Mouse (Mus musculus) heart, postnatal 25 days (tissue): ENCODE results near the gene Fam72a. TPM values are rescaled to one million over a fixed set of nuclear protein-coding genes. Genes with fewer than 3 reads are reported as not detected.

Experiments used
- DNase-seq: peaks from one replicate; pipeline ENCODE4 v3.0.0; 2022; ENCODE audit warnings: low spot score
- intact Hi-C: fragments of 180-260 bp; cut with DNase I; formaldehyde crosslinking; loops from one replicate; pipeline ENCODE4 v1.15.1; 2025
- total RNA-seq, 2 experiments: library from RNA; stranded (reverse); gene quantifications; 2 replicates each; pipeline ENCODE4 v1.2.3; 2021

Gene Fam72a
- total RNA-seq, result under 1 TPM; 0.73 to 0.88 TPM

DNA sequence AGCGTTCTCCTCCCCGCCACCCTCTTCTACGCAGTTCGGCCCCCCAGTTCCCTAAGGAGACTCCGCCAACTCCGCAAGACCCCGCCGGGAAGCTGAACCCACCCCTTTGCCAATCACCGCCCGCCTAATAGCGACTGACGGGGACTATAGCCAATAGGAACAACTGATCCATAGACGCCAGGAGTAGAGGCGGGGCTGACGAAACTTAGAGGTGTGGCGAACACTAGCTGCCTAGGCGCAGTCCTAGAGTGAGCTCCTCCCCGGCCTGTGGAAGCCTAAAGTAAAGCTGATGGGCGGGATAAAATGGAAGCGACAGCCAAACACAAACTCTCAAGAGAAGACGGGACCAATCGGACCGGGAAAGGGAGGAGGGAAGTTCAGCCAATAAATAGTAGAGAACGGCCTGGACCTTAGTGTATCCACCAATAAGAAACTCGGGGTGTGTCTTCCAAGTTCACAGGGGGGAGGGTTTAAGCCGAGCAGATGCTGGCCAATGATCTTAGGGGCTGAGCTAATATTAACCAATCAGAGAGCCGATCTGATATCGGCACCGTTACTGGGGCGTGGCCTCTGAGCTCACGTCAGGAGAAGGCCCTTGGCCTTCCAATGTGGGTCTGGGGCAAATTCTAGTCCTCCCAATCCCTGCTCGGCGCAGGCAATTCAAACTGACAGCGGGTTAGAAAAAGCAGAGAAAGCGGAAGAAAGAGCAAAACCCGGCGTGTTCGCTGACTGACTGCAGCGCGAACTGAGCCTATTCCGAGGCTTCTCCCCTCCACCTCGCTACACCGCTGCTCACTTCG lies at the start of gene Fam72a, which contains the start of gene Srgap2:
Gene Fam72a, plus strand, starts transcription at position 623 of the 800 bp plus-strand sequence.
Gene Srgap2, minus strand, starts transcription at position 72 of the 800 bp plus-strand sequence.
- intact Hi-C loops, result loop anchor here (2.0 to 5.0 kb wide), 4 partner anchors 45 to 180 kb away; no protein-coding TSS in a partner anchor
- peak; percentile 98 for DNase-seq

DNA sequence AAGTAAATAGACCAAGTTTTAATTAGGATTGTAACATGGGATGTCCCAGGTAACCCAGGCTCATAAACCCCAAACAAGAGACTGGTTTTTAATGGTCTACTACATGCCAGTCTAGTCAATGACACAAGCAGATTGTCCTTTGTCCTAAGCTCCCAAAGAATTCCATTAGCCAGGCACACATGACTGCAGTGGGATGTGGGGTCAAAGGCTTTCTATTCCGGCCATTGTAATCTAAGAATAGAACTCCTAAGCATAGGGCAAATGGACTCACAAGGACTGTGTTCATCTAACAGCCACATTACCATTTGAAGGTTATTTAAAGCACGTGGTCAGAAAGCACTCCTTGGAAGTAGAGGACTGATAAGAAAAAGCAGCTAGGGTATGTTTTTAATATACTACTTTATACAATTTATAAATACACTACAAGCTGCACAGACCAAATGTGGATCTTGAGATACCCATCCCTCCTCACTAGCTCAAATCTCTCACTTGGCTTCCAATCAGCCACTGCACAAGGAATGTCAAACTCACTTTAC lies 48.9 kb upstream of the Fam72a start:
- intact Hi-C loops, result loop anchor here (5.0 kb wide), 1 partner anchor 52 kb away; no protein-coding TSS in a partner anchor
- DNase-seq, result peak; percentile 12

DNA sequence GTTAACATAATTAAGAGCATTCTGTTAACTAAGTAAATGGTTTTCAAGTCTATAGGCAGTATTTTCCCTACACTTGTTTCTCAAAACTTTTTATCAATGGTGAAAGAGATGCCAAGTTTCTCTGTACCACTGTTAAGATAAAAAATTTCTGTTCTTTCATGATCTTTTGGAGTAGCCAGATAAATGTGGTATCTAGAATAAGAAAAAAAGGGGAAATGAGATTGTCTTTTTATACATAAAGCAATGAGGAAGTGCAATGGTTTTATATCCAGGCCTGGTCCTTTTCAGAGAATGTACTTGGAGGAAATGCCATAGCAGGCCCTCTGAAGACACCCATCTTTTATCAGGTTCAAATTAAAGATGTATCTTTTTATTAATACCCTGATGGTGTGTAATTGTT lies 46.3 kb upstream of the Fam72a start:
- no peak for DNase-seq
- intact Hi-C loops, result no loop called here

DNA sequence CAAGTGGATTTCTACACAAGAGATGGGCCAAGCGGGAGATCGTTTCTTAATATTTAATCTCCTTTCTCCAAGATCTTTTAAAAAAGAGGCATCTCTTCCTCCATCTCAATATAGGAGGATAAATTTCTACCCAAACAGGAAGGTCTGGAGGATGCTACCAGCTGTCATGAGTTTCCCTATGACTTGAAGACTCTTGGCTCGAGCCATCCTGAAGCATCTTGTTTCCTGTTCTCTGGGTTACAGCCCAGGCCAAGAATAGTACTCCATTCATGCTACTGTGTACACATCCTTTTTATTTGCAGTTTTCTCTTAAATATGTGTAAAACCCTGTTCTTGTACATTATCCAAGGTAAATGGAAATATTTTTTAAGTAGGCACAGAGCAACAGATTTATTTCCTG lies 45.5 kb upstream of the Fam72a start:
- intact Hi-C loops, result loop anchor here (2.0 kb wide), 1 partner anchor 45 kb away; the partner anchor contains the start of genes Fam72a and Srgap2
- DNase-seq, result no peak

DNA sequence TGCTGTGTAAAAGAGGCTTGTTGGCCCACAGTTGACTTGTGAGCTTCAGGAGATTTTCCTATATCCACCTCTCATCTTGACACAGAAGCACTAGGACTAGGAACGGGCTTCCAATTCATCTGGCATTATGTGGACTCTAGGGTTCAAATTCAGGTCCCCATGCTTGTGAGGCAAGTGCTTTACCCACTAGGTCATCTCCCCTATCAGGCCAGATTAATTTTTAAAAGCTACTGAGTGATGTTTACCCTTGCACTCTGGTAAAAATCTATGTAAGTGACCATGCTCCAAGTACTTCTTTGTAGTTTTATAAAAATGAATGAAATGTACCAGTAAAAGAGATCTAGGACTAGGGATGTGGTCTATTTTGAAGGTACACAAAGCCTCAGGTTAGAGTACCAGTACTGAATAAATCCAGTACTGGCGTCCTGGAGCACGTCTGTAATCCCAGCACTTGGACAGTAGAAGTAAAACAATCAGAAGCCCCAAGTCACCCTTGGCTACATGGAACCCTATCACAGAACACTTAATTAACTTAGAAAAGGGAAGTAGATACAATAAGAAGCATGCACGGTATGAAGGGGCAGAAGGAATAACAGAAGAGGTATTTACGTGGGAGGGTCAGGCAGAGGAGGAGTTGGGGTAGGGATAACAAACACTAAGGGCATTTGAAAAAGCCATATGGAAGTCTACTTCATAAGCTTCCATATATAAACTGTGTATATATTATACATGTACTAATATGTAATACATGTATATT lies 41.4 kb upstream of the Fam72a start:
- no peak for DNase-seq
- intact Hi-C loops, result no loop called here

DNA sequence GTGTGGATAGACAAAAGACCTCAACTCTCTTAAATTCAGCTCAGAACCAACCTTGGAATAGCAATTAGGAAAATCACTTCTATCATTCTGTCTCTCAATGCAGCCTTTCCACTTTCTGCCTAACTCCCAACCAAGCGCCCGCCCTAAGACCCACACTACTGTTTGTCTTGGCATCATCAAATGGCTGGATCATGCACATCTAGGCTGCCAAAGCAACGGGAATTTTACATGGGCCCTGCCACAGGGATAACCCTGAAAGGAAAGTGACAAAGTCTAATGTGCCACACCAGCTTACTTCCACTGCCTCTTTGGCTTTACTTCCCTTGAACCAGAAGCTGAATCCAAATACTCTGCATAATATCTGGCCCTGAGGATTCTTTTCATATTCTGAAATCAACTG lies 38.4 kb upstream of the Fam72a start:
- DNase-seq, result no peak

DNA sequence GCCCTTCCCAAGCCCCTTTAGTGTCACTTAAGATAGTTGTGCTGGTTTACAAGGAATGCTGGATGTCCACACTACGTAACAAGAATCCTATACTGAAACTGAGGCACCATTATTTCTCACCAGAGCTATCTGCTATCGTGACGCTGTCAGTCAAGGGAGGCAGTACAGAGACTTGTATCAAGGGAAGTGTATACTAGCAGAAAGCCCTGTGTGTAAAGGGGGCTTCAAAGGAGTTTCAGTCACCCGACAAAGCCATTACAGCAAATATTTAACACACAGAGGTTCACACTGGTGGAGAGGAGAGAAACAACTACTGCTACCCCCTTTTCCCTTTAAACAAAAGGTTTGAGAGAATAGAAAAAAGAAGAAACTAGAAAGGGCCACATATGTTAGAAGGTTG lies 36.1 kb upstream of the Fam72a start:
- DNase-seq, result no peak
- intact Hi-C loops, result no loop called here

More for the DNA sequence above, 38.4 kb upstream of the Fam72a start:
- intact Hi-C loops, result no loop called here

DNA sequence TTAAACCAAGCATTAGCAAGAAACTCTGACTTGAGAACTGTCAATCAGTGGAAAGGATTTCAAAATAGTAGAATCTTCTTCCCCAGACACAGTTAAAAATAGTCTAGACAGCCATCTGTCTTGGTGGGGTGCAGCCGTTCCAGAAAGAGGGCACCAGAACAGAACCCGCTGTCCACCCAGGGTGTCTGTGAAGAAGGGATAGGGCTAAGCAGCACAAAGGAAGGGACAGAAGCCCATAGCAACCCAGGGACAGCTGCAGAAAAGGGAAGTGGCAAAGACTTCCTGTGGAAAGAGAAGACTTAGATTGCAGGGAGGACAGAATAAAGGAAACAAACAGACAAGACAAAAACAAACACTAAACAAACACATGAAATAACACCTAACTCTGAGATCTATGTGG lies 35.3 kb upstream of the Fam72a start:
- no peak for DNase-seq
- intact Hi-C loops, result no loop called here

DNA sequence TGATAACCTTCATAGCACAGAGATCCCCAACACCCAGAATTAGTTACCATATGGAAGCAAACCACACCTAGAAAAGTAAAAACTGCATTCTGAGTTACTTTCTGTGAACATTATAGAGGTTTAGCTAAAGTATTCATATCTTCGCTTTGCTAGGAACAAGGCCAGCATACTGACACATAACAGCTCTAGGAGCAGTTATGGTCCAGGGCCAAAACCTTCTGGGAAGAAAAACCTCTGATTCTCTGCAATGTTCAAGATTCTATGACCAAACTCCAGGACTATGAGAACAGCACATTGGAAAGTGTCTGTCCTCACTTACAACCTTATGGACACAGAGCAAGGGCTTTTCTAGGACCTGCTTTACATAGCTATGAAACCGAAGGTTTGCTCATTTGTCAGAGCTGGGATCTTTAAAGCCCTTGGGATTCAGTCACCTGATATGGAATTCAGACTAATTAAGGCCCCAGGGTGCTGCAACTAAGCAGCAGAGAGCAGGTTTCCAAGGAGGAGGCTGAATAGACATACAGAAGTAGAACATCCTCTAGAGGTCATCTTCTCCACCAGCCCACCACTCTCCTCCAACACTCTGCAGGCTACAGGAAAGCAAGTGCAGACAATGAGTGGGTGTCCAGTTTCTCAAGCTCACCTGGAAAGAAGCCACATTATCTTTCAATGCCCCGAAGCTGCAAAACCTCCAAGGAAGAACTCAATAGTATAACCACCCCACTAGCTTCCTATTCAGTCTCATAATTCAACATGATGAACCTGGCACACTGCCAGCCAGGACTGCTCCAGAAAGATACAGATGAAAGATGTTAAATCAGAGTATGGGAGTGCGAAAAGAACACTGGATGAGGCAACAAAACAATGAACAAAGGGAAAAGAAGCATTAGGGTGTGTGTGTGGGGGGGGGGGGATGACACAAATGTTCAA lies 33.5 kb upstream of the Fam72a start:
- intact Hi-C loops, result no loop called here
- DNase-seq, result no peak

DNA sequence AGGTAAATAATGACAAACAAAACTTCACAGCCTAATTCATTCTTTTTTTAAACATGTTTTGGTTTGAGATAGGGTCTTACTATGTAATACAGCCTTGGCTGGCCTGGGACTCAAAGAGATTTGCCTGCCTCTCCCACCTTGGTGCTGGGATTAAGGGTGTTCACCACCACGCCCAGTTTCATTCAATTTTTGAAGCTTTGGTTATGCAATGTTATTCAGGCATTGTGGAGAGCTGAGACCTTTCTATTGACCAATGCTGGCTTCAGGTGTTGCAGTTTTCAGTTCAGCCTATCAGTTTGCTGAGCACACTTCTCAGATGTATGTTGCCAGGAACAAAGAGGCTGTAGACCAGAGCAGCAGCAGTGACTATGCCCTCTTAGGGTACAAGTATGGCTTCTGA lies 29.5 kb upstream of the Fam72a start:
- no peak for DNase-seq
- intact Hi-C loops, result no loop called here

DNA sequence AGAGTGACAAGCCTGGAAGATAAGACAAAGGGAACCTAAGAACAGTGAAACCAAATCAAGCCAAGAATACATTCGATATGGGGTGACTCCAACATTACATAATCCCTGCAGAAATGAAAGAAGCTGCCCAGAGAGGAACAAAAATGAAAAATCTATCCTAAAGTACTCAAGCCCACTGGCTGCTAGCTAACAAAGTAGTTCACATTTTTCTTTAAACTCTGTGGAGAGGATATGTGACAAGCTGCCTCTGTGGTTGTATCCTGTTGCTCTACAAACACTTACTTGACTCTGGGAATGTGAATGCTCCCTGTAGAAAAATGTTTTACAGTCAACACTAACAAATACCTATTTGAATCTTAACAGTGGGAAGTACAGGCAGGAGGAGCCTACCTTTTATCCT lies 26.0 kb upstream of the Fam72a start:
- intact Hi-C loops, result no loop called here
- no peak for DNase-seq

DNA sequence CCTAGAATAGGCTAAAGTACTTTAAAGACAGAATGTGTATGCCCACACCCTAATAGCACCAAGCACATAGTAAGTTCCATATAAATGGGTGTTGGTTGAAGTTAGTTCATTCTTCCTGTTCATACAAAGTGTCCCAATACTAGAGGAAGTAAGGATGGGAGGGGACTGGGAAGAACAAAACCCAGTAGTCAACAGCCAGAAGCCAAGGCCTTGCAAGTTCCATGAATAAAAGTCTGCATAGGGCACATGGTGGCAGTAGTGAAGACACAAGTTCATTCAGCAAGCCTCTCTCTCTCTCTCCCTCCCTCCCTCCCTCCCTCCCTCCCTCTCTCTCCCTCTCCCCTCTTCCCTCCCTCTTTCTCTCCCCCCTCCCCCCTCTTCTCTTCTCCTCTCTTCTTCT lies 16.6 kb upstream of the Fam72a start:
- no peak for DNase-seq
- intact Hi-C loops, result no loop called here

DNA sequence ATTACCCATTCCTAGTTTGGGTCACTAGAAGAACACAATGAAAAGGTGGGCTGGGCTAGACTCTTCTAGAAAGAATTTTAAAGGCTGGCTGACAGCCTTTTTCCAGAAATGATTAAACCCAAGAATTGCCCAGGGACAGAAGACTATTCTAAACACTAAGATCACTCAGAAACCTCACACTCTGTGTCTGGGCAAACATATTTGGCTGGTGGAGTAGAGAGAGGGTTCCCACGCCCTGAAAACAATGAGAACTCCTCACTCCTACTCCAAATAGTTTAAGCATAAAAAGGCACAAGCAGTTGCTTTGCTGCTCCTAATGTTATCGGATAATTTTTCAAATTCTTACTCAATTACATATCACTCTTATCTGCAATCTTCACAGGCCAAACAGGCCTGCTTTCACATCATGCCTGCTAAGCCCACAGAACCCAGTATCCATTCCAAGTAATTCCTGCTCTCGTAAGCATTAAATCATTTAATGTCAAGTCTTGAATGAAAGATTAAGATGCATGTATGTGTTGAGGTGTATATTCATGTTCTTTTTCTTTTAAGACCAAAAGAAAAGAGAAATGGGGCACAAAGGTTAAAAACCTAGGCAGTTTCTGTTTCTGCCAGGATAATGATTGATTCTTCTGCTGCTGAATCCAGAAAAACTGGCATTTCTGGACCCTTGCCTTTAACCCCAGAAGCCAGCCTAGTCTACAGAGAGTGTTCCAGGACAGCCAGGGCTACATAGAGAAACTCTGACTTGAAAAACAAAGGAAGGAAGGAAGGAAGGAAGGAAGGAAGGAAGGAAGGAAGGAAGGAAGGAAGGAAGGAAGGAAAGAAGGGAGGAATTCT lies 15.8 kb upstream of the Fam72a start:
- intact Hi-C loops, result no loop called here
- DNase-seq, result no peak

DNA sequence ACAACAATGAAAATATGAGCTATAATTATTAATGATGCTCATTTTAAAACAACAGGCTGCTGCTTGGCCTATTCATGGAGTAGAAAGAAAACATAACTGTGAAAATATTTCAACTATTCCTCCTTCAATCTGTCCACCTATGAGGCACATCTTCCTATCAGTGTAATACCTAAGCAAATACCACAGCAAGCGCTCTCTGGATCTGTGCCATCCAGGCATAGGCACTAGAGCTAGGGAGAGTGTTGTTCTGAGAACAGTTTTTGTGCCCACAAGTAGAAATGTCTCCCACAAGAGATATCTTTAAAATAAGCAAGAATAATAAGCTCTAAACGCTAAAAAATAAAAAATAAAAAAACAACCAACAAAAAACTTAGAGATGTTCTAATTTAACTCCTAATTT lies 14.6 kb upstream of the Fam72a start:
- intact Hi-C loops, result no loop called here
- DNase-seq, result no peak

DNA sequence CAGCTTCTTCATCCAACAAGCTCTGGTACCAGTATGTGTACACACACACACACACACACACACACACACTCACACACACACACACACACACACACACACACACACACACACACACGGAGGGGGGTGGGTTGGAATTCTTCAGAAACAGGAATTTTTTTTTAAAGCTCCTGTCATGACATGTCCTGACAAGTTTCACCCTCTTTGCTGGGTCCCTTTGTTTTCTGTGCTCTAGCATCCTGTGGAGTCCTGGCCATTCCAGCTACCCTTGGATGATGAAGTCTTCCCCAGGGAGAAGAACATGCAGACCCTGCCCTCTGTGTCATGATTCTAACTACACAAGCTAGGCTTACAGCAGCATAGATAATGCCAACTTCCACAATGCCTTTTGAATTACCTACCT lies 13.5 kb upstream of the Fam72a start:
- intact Hi-C loops, result no loop called here
- DNase-seq, result no peak

DNA sequence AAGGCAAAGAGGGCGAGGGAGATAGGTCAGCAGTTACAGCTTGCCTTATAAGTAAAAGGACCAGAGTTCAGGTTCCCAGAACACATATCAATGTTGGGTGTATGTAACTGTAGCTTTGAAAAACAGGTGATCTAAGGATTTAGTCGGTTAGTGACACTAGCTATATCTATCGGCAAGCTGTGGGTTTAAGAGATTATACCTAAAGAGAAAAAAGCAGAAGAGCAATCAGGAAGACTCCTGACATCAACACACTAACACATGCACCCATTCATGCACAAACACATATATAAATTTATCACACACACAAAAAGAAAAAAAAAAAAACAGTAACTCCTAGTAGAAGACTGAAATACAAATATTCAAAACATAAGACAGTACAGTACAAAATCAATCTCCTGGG lies 11.1 kb upstream of the Fam72a start:
- intact Hi-C loops, result no loop called here
- no peak for DNase-seq

DNA sequence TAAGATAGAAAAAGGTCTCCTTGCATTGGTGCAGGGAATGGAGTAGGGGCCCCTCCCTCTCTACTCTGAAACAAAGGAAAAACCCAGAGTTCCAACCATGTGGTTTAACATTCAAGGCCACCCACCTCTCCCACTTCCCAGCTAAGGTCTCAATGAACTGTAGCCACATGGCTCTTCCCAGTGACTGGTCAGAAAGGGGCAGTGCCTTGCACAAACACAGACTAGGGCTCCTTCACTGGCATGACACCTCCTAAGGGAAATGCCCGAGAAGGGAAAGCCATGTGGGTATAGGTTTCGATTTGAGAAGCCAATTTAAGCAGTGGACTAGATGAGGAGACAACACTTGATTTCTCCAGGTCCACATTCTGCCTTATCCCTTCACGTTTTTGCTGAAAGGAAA lies 3.9 kb upstream of the Fam72a start:
- intact Hi-C loops, result loop anchor here (2.0 kb wide), 1 partner anchor 161 kb away; no protein-coding TSS in a partner anchor
- no peak for DNase-seq

DNA sequence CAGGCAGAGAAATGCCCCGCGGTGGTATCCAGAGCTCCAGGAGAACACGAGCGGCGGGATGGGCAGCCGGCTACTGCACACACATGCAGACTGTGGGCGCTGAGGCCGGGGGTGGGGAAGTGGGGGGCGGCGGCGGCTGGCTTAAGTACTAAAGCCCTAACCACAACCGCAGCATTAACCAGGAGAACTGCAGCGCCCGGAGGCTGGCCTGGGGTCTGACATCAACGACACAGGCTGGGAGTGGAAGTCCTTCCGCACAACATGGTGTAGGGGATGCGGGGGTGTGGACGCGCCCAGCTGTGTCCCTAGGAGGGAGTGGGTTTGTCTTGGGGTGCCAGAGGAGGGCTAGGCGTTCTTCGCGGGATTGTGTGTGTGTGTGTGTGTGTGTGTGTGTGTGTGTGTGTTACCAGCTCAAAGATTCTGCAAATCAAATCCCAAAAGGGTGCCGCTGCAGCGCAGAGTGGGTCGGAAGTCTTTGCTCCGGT lies 2.6 kb upstream of the Fam72a start:
- intact Hi-C loops, result loop anchor here (2.0 to 5.0 kb wide), 4 partner anchors 93 to 178 kb away; no protein-coding TSS in a partner anchor

More for the DNA sequence above, 2.6 kb upstream of the Fam72a start:
- no peak for DNase-seq
